Mouse (Mus musculus) lung, embryonic 14.5 days (tissue): ENCODE measurements around the gene Slc24a2. TPM values are rescaled to one million over a fixed set of nuclear protein-coding genes. Genes with fewer than 3 reads are reported as not detected.
A peak's percentile ranks its signal among the peaks of the same experiment; 100 is the strongest.

Source experiments
- ATAC-seq: fragments of 200-750 bp; cut with Nextera tagmentation; 2 replicates; pipeline ENCODE4 v1.8.0; 2017; ENCODE audit warnings: mild to moderate bottlenecking, moderate TSS enrichment, moderate library complexity; ENCODE audit not compliant: insufficient read depth
- DNase-seq: peaks from one replicate; pipeline ENCODE4 v3.0.0-alpha.2; 2015
- H3K27ac ChIP-seq: fragments of 300-500 bp; sonication (generic); 2 replicates; pipeline ENCODE4 v1.5.1; 2014; ENCODE audit warnings: low read depth, mild to moderate bottlenecking, moderate library complexity
- H3K27me3 ChIP-seq: fragments of 300-500 bp; sonication (generic); 2 replicates; pipeline ENCODE4 v1.6.1; 2014; ENCODE audit warnings: low read length, control low read depth; ENCODE audit not compliant: insufficient read depth
- H3K36me3 ChIP-seq: fragments of 300-500 bp; sonication (generic); 2 replicates; pipeline ENCODE4 v1.6.1; 2014; ENCODE audit warnings: control low read depth; ENCODE audit not compliant: insufficient read depth
- H3K4me1 ChIP-seq: fragments of 300-500 bp; sonication (generic); 2 replicates; pipeline ENCODE4 v1.6.1; 2014; ENCODE audit warnings: antibody characterized with exemption, control low read depth; ENCODE audit not compliant: insufficient read depth
- H3K4me2 ChIP-seq: fragments of 300-500 bp; sonication (generic); 2 replicates; pipeline ENCODE4 v1.6.1; 2014; ENCODE audit warnings: mild to moderate bottlenecking
- H3K4me3 ChIP-seq: fragments of 300-500 bp; sonication (generic); 2 replicates; pipeline ENCODE4 v1.5.1; 2014; ENCODE audit warnings: low read depth, low read length
- H3K9ac ChIP-seq: fragments of 300-500 bp; sonication (generic); 2 replicates; pipeline ENCODE4 v1.6.1; 2014
- H3K9me3 ChIP-seq: fragments of 300-500 bp; sonication (generic); 2 replicates; pipeline ENCODE4 v1.6.1; 2016; ENCODE audit warnings: low read depth, low read length, control low read depth
- CTCF ChIP-seq: IDR thresholded peaks from 2 replicates; pipeline ENCODE4 v1.5.1; 2016; ENCODE audit warnings: antibody characterized with exemption, low read depth
- WGBS: fragments of 180-500 bp; shearing (Covaris S2); extraction: QIAGEN DNeasy Blood & Tissue Kit; methylation state at CpG from one replicate; pipeline ENCODE4 v1.1.7; 2014; 5-methylcytosine and 5-hydroxymethylcytosine counted together
- polyA plus RNA-seq: library from polyadenylated mRNA; unstranded; fragments of >200 nt; fragmentation: Nextera tagmentation; extraction: Ambion mirVana; gene quantifications from 2 replicates; pipeline ENCODE4 v1.2.1, GENCODE M21; 2014

Gene Slc24a2
- polyA plus RNA-seq, 1 experiment from 2014 or later, result 0.04 TPM

DNA sequence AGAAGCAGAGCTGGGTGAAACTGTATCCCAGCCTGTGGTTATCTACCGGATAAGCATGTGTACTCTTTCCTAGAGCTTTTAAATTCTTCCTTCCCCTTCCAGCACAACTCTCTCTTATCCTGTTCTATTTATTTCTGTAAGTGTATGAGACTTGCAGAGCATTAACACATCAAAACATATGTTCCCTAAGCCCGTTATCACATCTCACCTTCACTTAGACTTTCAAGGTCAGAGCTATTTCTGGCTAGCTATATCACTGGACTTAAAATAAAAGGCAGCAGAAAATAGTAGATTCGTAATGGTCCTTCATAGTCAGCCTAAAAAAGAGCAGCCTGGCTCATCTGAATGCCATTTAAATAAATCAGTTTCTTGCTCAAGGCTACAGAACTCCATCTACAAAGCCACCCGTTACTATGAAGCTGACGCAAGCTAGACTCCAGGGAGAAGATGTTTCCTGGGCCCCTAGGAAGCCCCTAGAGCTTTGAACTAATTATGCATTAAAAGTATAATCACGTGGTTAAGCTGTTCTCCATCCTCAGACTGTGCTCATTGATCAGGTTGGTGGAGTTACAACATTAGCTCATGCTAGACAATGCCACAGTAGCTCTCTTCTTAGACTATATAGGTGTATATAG is 18.8 kb downstream of the Slc24a2 start:
- Histone ChIP-seq H3K4me3 (no peak overlapping the region), H3K4me1 (no peaks in the 10 kb centered on the region), H3K36me3 (no peaks in the 10 kb centered on the region), H3K9me3 (no peaks in the 10 kb centered on the region), H3K9ac (no peak overlapping the region), H3K27ac (no peak overlapping the region), H3K4me2 (no peak overlapping the region), H3K27me3 (no peaks in the 10 kb centered on the region)
- ATAC-seq (no peak), DNase-seq (no peak)
- no peak for TF ChIP-seq CTCF
- 44% methylated on average over 6 of the region's 6 CpGs for WGBS

DNA sequence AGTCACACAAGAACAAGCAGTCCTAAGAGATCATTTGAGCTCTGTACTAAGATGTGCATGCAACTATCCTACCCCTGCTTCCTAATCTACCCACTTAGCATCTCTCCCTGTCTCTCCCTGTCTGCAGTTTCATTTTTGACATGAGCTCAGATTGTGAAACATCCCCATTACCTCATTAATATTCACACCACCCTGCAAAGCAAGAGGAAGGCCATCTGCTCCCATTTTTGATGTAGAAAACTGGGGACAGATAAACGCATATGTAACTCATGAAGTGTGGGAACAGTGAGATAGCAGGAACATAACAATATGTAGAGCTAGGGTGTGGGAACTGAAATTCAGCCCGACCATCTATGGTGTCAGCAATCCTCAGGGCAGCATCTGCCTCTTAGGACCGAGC is 19.7 kb downstream of the Slc24a2 start:
- Histone ChIP-seq H3K4me2 (no peak overlapping the region), H3K4me1 (no peaks in the 10 kb centered on the region), H3K27me3 (no peaks in the 10 kb centered on the region), H3K9me3 (no peaks in the 10 kb centered on the region), H3K27ac (no peak overlapping the region), H3K4me3 (no peak overlapping the region), H3K36me3 (no peaks in the 10 kb centered on the region), H3K9ac (no peak overlapping the region)
- TF ChIP-seq CTCF, result no peak
- ATAC-seq (no peak), DNase-seq (no peak)
- WGBS, result 44% methylated on average over 3 of the region's 3 CpGs

DNA sequence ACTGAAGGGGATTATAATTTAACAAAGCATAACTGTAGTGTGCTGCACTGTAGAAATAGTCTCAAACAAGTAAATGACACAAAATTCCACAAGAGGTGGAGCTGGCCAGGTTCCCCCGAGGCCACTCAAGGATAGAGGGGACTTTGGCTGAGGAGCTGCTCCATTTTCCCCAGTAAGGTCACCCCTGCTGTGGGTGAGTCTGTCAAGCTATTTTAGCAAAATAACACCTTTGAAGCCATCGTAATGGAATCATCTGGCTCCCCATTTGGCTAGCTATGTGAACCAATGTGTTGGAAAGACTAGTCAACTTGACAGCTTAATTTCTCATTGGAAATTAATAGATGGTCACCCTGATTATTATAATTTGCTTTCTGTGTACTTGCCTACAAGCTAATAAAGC is 28.2 kb downstream of the Slc24a2 start:
- no peak for TF ChIP-seq CTCF
- 48% methylated on average over 2 of the region's 2 CpGs for WGBS
- Histone ChIP-seq H3K36me3 (no peaks in the 10 kb centered on the region), H3K9ac (no peak overlapping the region), H3K27ac (no peak overlapping the region), H3K4me3 (no peak overlapping the region), H3K9me3 (no peaks in the 10 kb centered on the region), H3K4me2 (no peak overlapping the region), H3K4me1 (no peaks in the 10 kb centered on the region), H3K27me3 (no peaks in the 10 kb centered on the region)
- ATAC-seq (no peak), DNase-seq (no peak)

DNA sequence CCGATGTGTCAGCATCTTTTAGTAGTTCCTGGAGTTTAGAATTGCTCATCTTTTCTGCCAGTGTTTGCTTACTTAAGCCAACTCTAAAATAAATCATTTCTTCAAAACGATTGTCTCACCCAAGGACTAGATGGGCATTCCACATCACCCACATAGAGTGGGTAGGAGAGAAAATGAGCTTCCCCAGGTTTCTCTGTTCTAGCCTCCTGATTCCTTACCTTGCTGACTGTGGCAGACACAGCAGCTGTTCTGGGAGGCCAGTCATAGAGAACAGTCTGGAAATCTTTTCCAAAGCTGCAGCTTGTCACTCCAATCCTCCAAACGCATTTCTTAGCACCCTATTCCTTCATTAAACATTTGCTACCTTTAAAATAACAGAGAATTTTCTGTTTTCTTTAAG is 29.0 kb downstream of the Slc24a2 start:
- ATAC-seq, result no peak
- TF ChIP-seq CTCF, result no peak
- Histone ChIP-seq H3K9me3 (no peaks in the 10 kb centered on the region), H3K4me3 (no peak overlapping the region), H3K4me1 (no peaks in the 10 kb centered on the region), H3K36me3 (no peaks in the 10 kb centered on the region), H3K4me2 (no peak overlapping the region), H3K9ac (no peak overlapping the region), H3K27me3 (no peaks in the 10 kb centered on the region), H3K27ac (no peak overlapping the region)
- DNase-seq, result no peak
- WGBS, result 48% methylated on average over 3 of the region's 3 CpGs

DNA sequence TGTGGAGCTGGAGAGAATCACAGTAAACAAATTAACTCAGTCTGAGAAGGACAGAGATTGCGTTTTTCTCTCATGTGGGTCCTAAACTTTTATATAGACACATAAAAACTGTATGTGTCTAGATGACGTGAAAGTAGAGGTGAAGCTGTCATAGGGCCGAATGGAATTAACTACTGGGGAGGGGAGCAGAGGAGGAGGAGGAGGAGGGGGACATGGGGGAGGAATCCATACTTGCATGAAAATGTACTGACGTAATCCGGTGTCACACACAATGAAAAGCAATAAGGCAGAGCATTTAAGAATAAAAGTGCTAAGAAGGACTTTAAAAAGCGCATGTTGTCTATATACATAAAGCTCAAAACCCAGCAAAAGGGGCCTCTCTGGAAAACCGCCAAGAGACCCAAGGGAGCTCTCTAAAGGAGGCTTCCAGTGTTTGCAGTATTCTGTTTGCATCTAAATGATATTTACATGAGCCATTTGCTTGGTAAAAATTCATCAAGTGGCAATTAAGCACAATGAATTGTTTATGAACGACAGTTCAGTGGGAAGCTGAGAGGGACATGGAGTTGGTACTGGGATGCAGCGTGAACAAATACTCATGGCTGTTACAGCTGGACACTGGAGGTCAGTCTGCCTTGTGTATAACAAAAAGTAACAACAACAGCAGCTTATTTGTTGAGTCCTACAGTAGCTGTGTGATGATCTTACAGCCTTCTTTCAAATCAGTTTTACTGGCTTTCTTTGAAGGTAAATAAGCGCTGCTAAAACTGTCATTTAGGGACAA is 45.9 kb downstream of the Slc24a2 start:
- DNase-seq (peak; percentile 14), ATAC-seq (no peak)
- Histone ChIP-seq H3K9ac (no peak overlapping the region), H3K27ac (no peak overlapping the region), H3K27me3 (no peaks in the 10 kb centered on the region), H3K9me3 (no peaks in the 10 kb centered on the region), H3K4me2 (no peak overlapping the region), H3K4me1 (no peaks in the 10 kb centered on the region), H3K36me3 (no peaks in the 10 kb centered on the region), H3K4me3 (no peak overlapping the region)
- 66% methylated on average over 10 of the region's 10 CpGs for WGBS
- no peak for TF ChIP-seq CTCF

DNA sequence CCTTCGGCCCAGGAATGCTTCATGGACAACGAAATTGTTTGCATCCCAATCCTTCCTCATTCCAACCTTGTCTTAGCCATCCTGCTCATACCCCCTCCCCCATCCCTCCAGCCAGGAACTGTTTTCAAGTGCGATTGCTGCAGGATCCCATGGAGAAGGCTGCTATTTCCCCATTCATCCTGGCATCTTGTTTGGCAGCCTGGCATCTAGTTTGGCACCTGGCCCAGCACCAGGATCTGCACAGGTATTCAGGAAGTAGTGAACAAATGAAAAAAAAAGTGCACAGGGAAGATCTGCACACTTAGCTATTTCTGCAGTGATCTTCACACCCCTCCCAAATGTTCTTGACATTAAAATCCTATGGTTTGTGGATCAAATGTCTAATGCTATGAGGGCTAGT is 53.2 kb downstream of the Slc24a2 start:
- Histone ChIP-seq H3K4me2 (no peak overlapping the region), H3K27me3 (no peaks in the 10 kb centered on the region), H3K4me1 (no peaks in the 10 kb centered on the region), H3K9ac (no peak overlapping the region), H3K4me3 (no peak overlapping the region), H3K9me3 (no peaks in the 10 kb centered on the region), H3K27ac (no peak overlapping the region), H3K36me3 (no peaks in the 10 kb centered on the region)
- WGBS, result 64% methylated on average over 3 of the region's 3 CpGs
- no peak for ATAC-seq
- no peak for DNase-seq
- TF ChIP-seq CTCF, result no peak

DNA sequence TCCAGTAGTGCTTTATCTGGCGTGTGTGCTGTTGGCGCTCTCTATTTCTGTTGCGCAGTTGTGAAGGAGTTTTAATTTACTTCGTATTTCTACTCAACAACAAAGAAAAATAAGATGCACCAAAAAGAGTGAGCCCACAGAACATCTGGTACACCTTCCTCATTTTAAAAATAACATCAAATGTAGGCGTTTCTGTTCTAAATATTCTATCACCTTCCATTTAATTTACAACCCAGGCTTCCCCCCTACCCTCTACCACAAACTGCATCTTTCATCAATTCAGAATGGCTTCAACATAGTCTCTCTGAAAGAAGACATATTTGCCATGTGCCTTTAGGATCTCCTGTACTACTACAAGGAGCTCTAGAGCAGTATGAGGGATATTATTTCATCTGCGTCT is 66.3 kb downstream of the Slc24a2 start:
- Histone ChIP-seq H3K27me3 (no peaks in the 10 kb centered on the region), H3K4me1 (no peaks in the 10 kb centered on the region), H3K27ac (no peak overlapping the region), H3K9me3 (no peaks in the 10 kb centered on the region), H3K36me3 (no peaks in the 10 kb centered on the region), H3K4me2 (no peak overlapping the region), H3K4me3 (no peak overlapping the region), H3K9ac (no peak overlapping the region)
- 86% methylated on average over 6 of the region's 6 CpGs for WGBS
- TF ChIP-seq CTCF, result no peak
- DNase-seq (no peak), ATAC-seq (no peak)
